In genomic region chr13:12395571-12395970, GRCm38 (mm10) we compare ENCODE assay signal across 8 mouse cellular contexts. TPM values are rescaled to one million over a fixed set of nuclear protein-coding genes. Genes with fewer than 3 reads are reported as not detected.
DNase-seq lines count a peak whose midpoint lies in the region; ATAC-seq and TF ChIP-seq lines count a peak whose summit lies in the region.

No protein-coding gene starts in this region.

- DNase-seq in heart, adult 2 months = no peak
- no peak for DNase-seq in heart, adult 8-10 months (ENCODE audit: low spot score)
- peak; percentile 6 for DNase-seq in urinary bladder, postnatal 14 days (ENCODE audit: low spot score)
- DNase-seq in urinary bladder, postnatal 25 days (ENCODE audit: low spot score) = no peak
- DNase-seq in heart, postnatal 4 days = peak; percentile 14
- peak; percentile 27 for DNase-seq in lung, postnatal 0 days (ENCODE audit: low spot score)
- DNase-seq in yolk sac, embryonic 10.5 days (ENCODE audit: low spot score) = peak; percentile 3
- DNase-seq in B cell, adult 2 months = no peak

- no peak for TF ChIP-seq EP300 in heart, adult 2 months (IDR thresholded peaks at IDR 0.05; ENCODE audit: insufficient read depth, low read depth, low read length)
- TF ChIP-seq EP300 in lung, postnatal 0 days (IDR thresholded peaks at IDR 0.05) = no peak

- peak overlapping the region; percentile 22; the same call in 1 of the 2 replicates for H3K27ac ChIP-seq in heart, adult 2 months
- H3K27ac ChIP-seq in lung, postnatal 0 days (ENCODE audit: low read length) = peak overlapping the region; percentile 20; the same call in 1 of the 2 replicates

- no peaks in the 10 kb centered on the region; the same call in 1 of the 2 replicates for H3K36me3 ChIP-seq in heart, adult 2 months (ENCODE audit: control insufficient read depth, insufficient read depth, low read length)
- peaks cover 7% of the 10 kb centered on the region; the same call in 1 of the 2 replicates for H3K36me3 ChIP-seq in lung, postnatal 0 days (ENCODE audit: insufficient read depth, low read length)

- under 1% methylated on average over 23 of the region's 23 CpGs for WGBS in heart, adult 2 months
- WGBS in lung, postnatal 0 days = under 1% methylated on average over 22 of the region's 23 CpGs

- H3K9me3 ChIP-seq in lung, postnatal 0 days (ENCODE audit: low read length) = no peaks in the 10 kb centered on the region

- intact Hi-C loops in heart, adult 2 months (cut with DNase I) = loop anchor here (2.0 to 5.0 kb wide), 3 partner anchors 67 to 169 kb away; partner anchors contain the start of genes Ero1lb, Lgals8 and Mtr

- peak overlapping the region; percentile 86 for H3K4me2 ChIP-seq in lung, postnatal 0 days (replicated peaks; ENCODE audit: low read depth, low read length)

- peak; percentile 7; the same call in 1 of the 2 replicates for ATAC-seq in lung, postnatal 0 days

- TF ChIP-seq CTCF in heart, adult 2 months (IDR thresholded peaks at IDR 0.05) = no peak
- TF ChIP-seq CTCF in lung, postnatal 0 days (IDR thresholded peaks at IDR 0.05) = no peak

- no peaks in the 10 kb centered on the region for H3K27me3 ChIP-seq in heart, adult 2 months (ENCODE audit: control insufficient read depth, insufficient read depth, low read length)
- no peaks in the 10 kb centered on the region for H3K27me3 ChIP-seq in lung, postnatal 0 days (replicated peaks; ENCODE audit: insufficient read depth, low read length)

- TF ChIP-seq POLR2A in heart, adult 2 months (IDR thresholded peaks at IDR 0.05; ENCODE audit: insufficient read depth, low read depth, low read length) = no peak

- H3K79me2 ChIP-seq in heart, adult 2 months (replicated peaks; ENCODE audit: control insufficient read depth, insufficient read depth, low read length) = no peaks in the 10 kb centered on the region

- H3K4me1 ChIP-seq in heart, adult 2 months (ENCODE audit: control insufficient read depth, insufficient read depth, low read length) = 0 out of 2 replicates have a peak, but pooled peaks cover 1% of the 10 kb centered on the region
- H3K4me1 ChIP-seq in lung, postnatal 0 days (ENCODE audit: insufficient read depth, low read depth, low read length) = no peaks in the 10 kb centered on the region

- H3K9ac ChIP-seq in heart, adult 2 months (ENCODE audit: low read depth, low read length) = peak overlapping the region; percentile 68
- peak overlapping the region; percentile 50 for H3K9ac ChIP-seq in lung, postnatal 0 days (replicated peaks; ENCODE audit: low read depth)

- peak overlapping the region; percentile 91 for H3K4me3 ChIP-seq in heart, adult 2 months
- H3K4me3 ChIP-seq in lung, postnatal 0 days (ENCODE audit: low read depth, low read length) = peak overlapping the region; percentile 76

RNA-seq across cellular contexts. Expression of gene Heatr1, which starts 0.7 kb away (rescaled TPM):
- 10 to 100 TPM; 16.1 TPM for total RNA-seq in heart, adult 2 months (2021)
- polyA plus RNA-seq in heart, adult 2 months (2012; rRNA removed) = 7.4 and 11.8 TPM in 2 replicates
- total RNA-seq in heart, adult 8-10 months (2022) = 10 to 100 TPM; 13.0 to 18.1 (median 15.9) TPM
- 10 to 100 TPM; 19.8 to 20.4 TPM for total RNA-seq in heart, postnatal 4 days (2021)
- polyA plus RNA-seq in lung, postnatal 0 days (2015; fragmentation: Nextera tagmentation; extraction: Ambion mirVana) = 7.7 TPM in 2 replicates

RNA-seq across cellular contexts. Expression of gene Actn2, which starts 55.0 kb away (rescaled TPM):
- 1,000 to 10,000 TPM; 1,397 to 1,781 TPM for total RNA-seq in heart, adult 2 months (2021)
- 1,690 and 1,900 TPM in 2 replicates for polyA plus RNA-seq in heart, adult 2 months (2012; rRNA removed)
- total RNA-seq in heart, adult 8-10 months (2022) = 1,000 to 10,000 TPM; 1,621 to 2,329 (median 1,848) TPM
- 1,000 to 10,000 TPM; 2,111 to 2,171 TPM for total RNA-seq in heart, postnatal 4 days (2021)
- 16.1 and 18.7 TPM in 2 replicates for polyA plus RNA-seq in lung, postnatal 0 days (2015; fragmentation: Nextera tagmentation; extraction: Ambion mirVana)

Comparison
In these comparisons a context has a peak if more than half of its experiments do, and no peak if none do; other contexts are left out.
1. DNase-seq: peak in urinary bladder, postnatal 14 days (single experiment), heart, postnatal 4 days (single experiment), lung, postnatal 0 days (single experiment) and yolk sac, embryonic 10.5 days (single experiment); none in heart, adult 2 months (0 of 2), heart, adult 8-10 months (single experiment), urinary bladder, postnatal 25 days (single experiment) and B cell, adult 2 months (0 of 2).